9 mouse cellular contexts compared by ENCODE assay signal in the genomic region with DNA sequence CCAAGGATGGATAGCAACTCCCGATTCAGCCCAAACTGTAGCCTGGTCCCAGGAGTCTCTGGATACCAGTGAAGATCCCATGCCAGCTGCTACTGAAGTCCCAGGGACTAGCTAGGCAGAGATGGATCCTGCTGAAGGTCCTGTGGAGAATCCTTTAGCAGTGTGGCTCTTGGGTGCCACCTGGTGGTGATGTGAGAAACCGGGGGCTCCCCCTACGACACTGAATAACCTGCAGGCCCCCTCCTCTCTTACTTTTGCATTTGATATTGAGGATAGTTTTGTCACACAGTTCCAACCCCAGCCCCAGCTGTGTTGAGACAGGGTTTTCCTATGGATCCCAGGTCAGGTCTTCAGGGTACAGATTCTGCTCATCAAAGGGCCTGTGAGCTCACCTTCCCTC. TPM values are rescaled to one million over a fixed set of nuclear protein-coding genes. Genes with fewer than 3 reads are reported as not detected.
DNase-seq lines count a peak whose midpoint lies in the region; ATAC-seq and TF ChIP-seq lines count a peak whose summit lies in the region.
"Had no signal": no experiment of that assay in that cellular context is flagged by ENCODE, and none has a peak within 500 bp of the region (broad histone marks: within the 10 kb centered on the region; RNA-seq: fewer than 3 reads in every experiment).

No protein-coding gene starts in this region.

- intact Hi-C loops in heart, postnatal 14 days (cut with DNase I): loop anchor here (5.0 kb wide), 2 partner anchors 131 to 151 kb away; no protein-coding TSS in a partner anchor

- no peaks in the 10 kb centered on the region; the same call in 1 of the 2 replicates for H3K27me3 ChIP-seq in G1E (ENCODE audit: insufficient read depth, low read length)
- H3K27me3 ChIP-seq in lung, postnatal 0 days (replicated peaks; ENCODE audit: insufficient read depth, low read length): no peaks in the 10 kb centered on the region

- no peaks in the 10 kb centered on the region for H3K9me3 ChIP-seq in G1E (replicated peaks)
- H3K9me3 ChIP-seq in lung, postnatal 0 days (ENCODE audit: low read length): no peaks in the 10 kb centered on the region

- no peak overlapping the region for H3K4me2 ChIP-seq in lung, postnatal 0 days (replicated peaks; ENCODE audit: low read depth, low read length)

- H3K9ac ChIP-seq in lung, postnatal 0 days (replicated peaks; ENCODE audit: low read depth): no peak overlapping the region

- no peak for TF ChIP-seq POLR2A in brain, embryonic 14.5 days (IDR thresholded peaks at IDR 0.05; ENCODE audit: borderline replicate concordance, extremely low read depth, insufficient read depth, insufficient read length, poor library complexity, severe bottlenecking)

- peak; percentile 77 for TF ChIP-seq CTCF in G1E (IDR thresholded peaks at IDR 0.05; ENCODE audit: low read depth, low read length)
- peak; percentile 93 for TF ChIP-seq CTCF in brain, embryonic 14.5 days (IDR thresholded peaks at IDR 0.05; ENCODE audit: borderline replicate concordance, extremely low read depth, insufficient read depth, insufficient read length)
- peak; percentile 85 for TF ChIP-seq CTCF in lung, postnatal 0 days (IDR thresholded peaks at IDR 0.05)

- DNase-seq in G1E (ENCODE audit: low spot score): peak; percentile 52
- DNase-seq in brain, embryonic 14.5 days (ENCODE audit: low read depth): peak; percentile 83
- DNase-seq in heart, postnatal 14 days: peak; percentile 71 to 78
- peak; percentile 49 to 78 for DNase-seq in layer of hippocampus, adult 18-20 months (ENCODE audit: low spot score in 2 of 2)
- DNase-seq in lung, postnatal 0 days (ENCODE audit: low spot score): peak; percentile 67
- peak; percentile 64 for DNase-seq in retina, postnatal 7 days (ENCODE audit: low read depth, low spot score)
- DNase-seq in urinary bladder, postnatal 14 days (ENCODE audit: low spot score): peak; percentile 58

- ATAC-seq in G1E (ENCODE audit: extremely low read depth, insufficient number of reproducible peaks, low FRiP score, poor library complexity, severe bottlenecking): 0 out of 2 replicates have a peak, but pooled peaks have one; percentile 30
- peak; percentile 72 for ATAC-seq in erythroblast, adult 5-6 weeks (replicated peaks; ENCODE audit: low FRiP score, poor library complexity, severe bottlenecking)
- ATAC-seq in lung, postnatal 0 days: 0 out of 2 replicates have a peak, but pooled peaks have one; percentile 6

- no peak for TF ChIP-seq EP300 in lung, postnatal 0 days (IDR thresholded peaks at IDR 0.05)

- H3K36me3 ChIP-seq in G1E (replicated peaks): peaks cover 73% of the 10 kb centered on the region
- H3K36me3 ChIP-seq in lung, postnatal 0 days (ENCODE audit: insufficient read depth, low read length): peaks cover 19% of the 10 kb centered on the region; the same call in 1 of the 2 replicates

- peaks cover 22% of the 10 kb centered on the region for H3K4me1 ChIP-seq in G1E (ENCODE audit: insufficient read depth, low read depth, low read length)
- H3K4me1 ChIP-seq in lung, postnatal 0 days (ENCODE audit: insufficient read depth, low read depth, low read length): no peaks in the 10 kb centered on the region

- no peak overlapping the region for H3K4me3 ChIP-seq in G1E (ENCODE audit: low read depth, low read length)
- H3K4me3 ChIP-seq in lung, postnatal 0 days (ENCODE audit: low read depth, low read length): no peak overlapping the region

- H3K27ac ChIP-seq in lung, postnatal 0 days (ENCODE audit: low read length): no peak overlapping the region

- WGBS in lung, postnatal 0 days: 15% methylated on average over 3 of the region's 3 CpGs

RNA-seq across cellular contexts. Expression of gene Gm20219, which starts 4.3 kb away (rescaled TPM):
- total RNA-seq in G1E (2014; fragmentation: Nextera tagmentation): 4.4 and 6.5 TPM in 2 replicates
- 0.38 and 0.41 TPM in 2 replicates for total RNA-seq in G1E (2017)
- 0.69 and 1.0 TPM in 2 replicates for polyA plus RNA-seq in G1E (2012)
- 2.9 and 3.1 TPM in 2 replicates for polyA plus RNA-seq in brain, embryonic 14.5 days (2012; rRNA removed)
- 1.5 and 2.5 TPM in 2 replicates for total RNA-seq in erythroblast, adult 5-6 weeks (2015; ENCODE audit: low replicate concordance)
- total RNA-seq in erythroblast, adult 5-6 weeks (2017; ENCODE audit: low replicate concordance): 0.84 and 1.5 TPM in 2 replicates
- total RNA-seq in heart, postnatal 14 days (2021): under 1 TPM; 0.43 to 0.51 TPM
- 1 to 10 TPM; 2.6 to 4.0 TPM for total RNA-seq in layer of hippocampus, adult 18-20 months (2021)
- polyA plus RNA-seq in lung, postnatal 0 days (2015; fragmentation: Nextera tagmentation; extraction: Ambion mirVana): 3.5 and 3.8 TPM in 2 replicates

RNA-seq across cellular contexts. Expression of gene Safb2, which starts 25.9 kb away (rescaled TPM):
- 111 and 194 TPM in 2 replicates for total RNA-seq in G1E (2014; fragmentation: Nextera tagmentation)
- 55.2 and 78.2 TPM in 2 replicates for total RNA-seq in G1E (2017)
- 209 and 224 TPM in 2 replicates for polyA plus RNA-seq in G1E (2012)
- 53.9 and 127 TPM in 2 replicates for polyA plus RNA-seq in brain, embryonic 14.5 days (2012; rRNA removed)
- total RNA-seq in erythroblast, adult 5-6 weeks (2015; ENCODE audit: low replicate concordance): 71.9 and 87.0 TPM in 2 replicates
- 316 and 354 TPM in 2 replicates for total RNA-seq in erythroblast, adult 5-6 weeks (2017; ENCODE audit: low replicate concordance)
- 10 to 100 TPM; 62.2 to 65.6 TPM for total RNA-seq in heart, postnatal 14 days (2021)
- total RNA-seq in layer of hippocampus, adult 18-20 months (2021): 100 to 1,000 TPM; 116 to 133 TPM
- 36.8 and 39.8 TPM in 2 replicates for polyA plus RNA-seq in lung, postnatal 0 days (2015; fragmentation: Nextera tagmentation; extraction: Ambion mirVana)

RNA-seq across cellular contexts. Expression of gene Safb, which starts 26.2 kb away (rescaled TPM):
- total RNA-seq in G1E (2014; fragmentation: Nextera tagmentation): 67.0 and 76.5 TPM in 2 replicates
- total RNA-seq in G1E (2017): 85.0 and 121 TPM in 2 replicates
- 151 and 154 TPM in 2 replicates for polyA plus RNA-seq in G1E (2012)
- polyA plus RNA-seq in brain, embryonic 14.5 days (2012; rRNA removed): 117 and 173 TPM in 2 replicates
- 36.9 and 61.2 TPM in 2 replicates for total RNA-seq in erythroblast, adult 5-6 weeks (2015; ENCODE audit: low replicate concordance)
- 116 and 186 TPM in 2 replicates for total RNA-seq in erythroblast, adult 5-6 weeks (2017; ENCODE audit: low replicate concordance)
- total RNA-seq in heart, postnatal 14 days (2021): 10 to 100 TPM; 78.1 to 88.8 TPM
- 100 to 1,000 TPM; 162 to 163 TPM for total RNA-seq in layer of hippocampus, adult 18-20 months (2021)
- polyA plus RNA-seq in lung, postnatal 0 days (2015; fragmentation: Nextera tagmentation; extraction: Ambion mirVana): 43.4 and 47.1 TPM in 2 replicates

RNA-seq across cellular contexts. Expression of gene Znrf4, which starts 46.2 kb away (rescaled TPM):
- total RNA-seq in G1E (2014; fragmentation: Nextera tagmentation) (not detected in 2 replicates), G1E (2017) (0.17 TPM in 1 of 2 replicates, not detected in the other)
- polyA plus RNA-seq in G1E (2012): not detected in 2 replicates
- 0.05 TPM in 1 of 2 replicates, not detected in the other for polyA plus RNA-seq in brain, embryonic 14.5 days (2012; rRNA removed)
- not detected in 2 replicates for total RNA-seq in erythroblast, adult 5-6 weeks (2015; ENCODE audit: low replicate concordance)
- total RNA-seq in erythroblast, adult 5-6 weeks (2017; ENCODE audit: low replicate concordance): not detected in 2 replicates
- total RNA-seq in heart, postnatal 14 days (2021): not detected
- total RNA-seq in layer of hippocampus, adult 18-20 months (2021): not detected
- not detected in 2 replicates for polyA plus RNA-seq in lung, postnatal 0 days (2015; fragmentation: Nextera tagmentation; extraction: Ambion mirVana)
- polyA plus RNA-seq: large intestine, adult 2 months had no signal

RNA-seq across cellular contexts. Expression of gene 2410015M20Rik, which starts 51.1 kb away (rescaled TPM):
- total RNA-seq in G1E (2014; fragmentation: Nextera tagmentation) (42.8 and 61.4 TPM in 2 replicates), G1E (2017) (101 and 133 TPM in 2 replicates)
- polyA plus RNA-seq in G1E (2012): 278 and 377 TPM in 2 replicates
- polyA plus RNA-seq in brain, embryonic 14.5 days (2012; rRNA removed): 101 and 119 TPM in 2 replicates
- 16.3 and 18.6 TPM in 2 replicates for total RNA-seq in erythroblast, adult 5-6 weeks (2015; ENCODE audit: low replicate concordance)
- 16.2 and 50.3 TPM in 2 replicates for total RNA-seq in erythroblast, adult 5-6 weeks (2017; ENCODE audit: low replicate concordance)
- 100 to 1,000 TPM; 347 to 349 TPM for total RNA-seq in heart, postnatal 14 days (2021)
- 100 to 1,000 TPM; 143 to 147 TPM for total RNA-seq in layer of hippocampus, adult 18-20 months (2021)
- polyA plus RNA-seq in lung, postnatal 0 days (2015; fragmentation: Nextera tagmentation; extraction: Ambion mirVana): 201 and 230 TPM in 2 replicates

Comparison
In these comparisons a context has a peak if more than half of its experiments do, and no peak if none do; other contexts are left out.
1. ATAC-seq: peak in every context shown above with its lines; median percentile 72 in erythroblast, adult 5-6 weeks; 30 in G1E; 6 in lung, postnatal 0 days.